Mouse (Mus musculus) right cerebral cortex, postnatal 14 days (tissue): ENCODE measurements around the gene Srrm1.
"Not testable (repeated sequence)": the region's sequence is repeated elsewhere in the genome, so short reads cannot be mapped to it uniquely, and the experiment has no call there.

Experiments
- DNase-seq: peaks from one replicate; pipeline ENCODE4 v3.0.0; 2022

Gene Srrm1

DNA sequence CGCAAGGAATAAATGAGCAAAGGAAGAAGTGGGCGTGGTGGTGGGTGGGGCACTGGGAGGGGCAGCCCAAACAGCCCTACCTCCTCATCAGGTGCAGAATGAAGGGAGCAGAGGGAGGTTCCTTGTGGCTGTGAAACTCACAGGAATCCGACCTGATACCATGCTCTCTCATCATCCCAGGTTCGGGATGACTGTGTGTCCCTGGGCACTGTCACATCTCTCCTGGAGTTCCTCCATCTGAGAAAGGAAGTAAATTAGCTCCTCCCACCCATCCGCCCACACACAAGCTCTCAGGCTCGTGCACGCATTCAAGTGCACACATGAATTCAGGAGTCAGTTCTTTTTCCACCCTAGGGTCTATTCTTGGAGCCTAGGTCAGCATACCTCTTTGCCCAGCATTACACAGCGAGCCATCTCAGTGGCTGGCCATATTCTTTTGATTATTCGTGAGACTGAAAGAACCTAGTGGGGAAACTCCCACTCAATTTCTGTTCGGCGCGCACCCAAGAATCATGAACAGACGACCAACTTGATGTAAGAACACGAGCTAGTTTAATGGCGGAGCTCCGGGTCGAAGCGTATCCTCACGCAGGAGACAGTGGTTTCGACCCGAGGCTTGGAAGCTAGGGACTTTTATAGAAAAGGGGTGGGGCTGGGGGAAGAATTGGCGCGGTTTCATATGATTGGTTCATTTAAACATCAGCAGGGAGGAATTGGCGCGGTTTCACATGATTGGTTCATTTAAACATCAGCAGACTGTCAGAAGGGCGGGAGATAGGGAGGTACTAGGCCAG lies 52.7 kb downstream of the Srrm1 start:
- DNase-seq, result no peak

DNA sequence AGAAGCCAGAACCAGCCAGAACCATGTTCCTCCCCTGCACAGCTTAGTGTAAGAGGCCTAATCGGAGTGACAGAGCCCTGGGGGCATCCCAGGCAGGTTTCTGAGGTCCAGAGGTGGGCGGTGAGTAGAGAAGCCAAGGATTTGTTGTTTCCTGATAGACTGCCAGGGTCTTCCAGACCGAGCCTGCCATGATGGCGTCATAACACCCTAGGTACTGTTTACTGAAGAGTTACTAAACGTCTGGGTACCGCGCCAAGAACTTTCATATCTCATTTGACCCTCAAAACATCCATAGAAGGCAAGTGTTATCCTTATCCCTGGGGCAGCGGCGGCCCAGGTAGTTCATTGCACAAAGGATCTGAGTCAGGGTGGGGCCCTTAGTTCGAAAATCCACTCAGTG lies 54.4 kb downstream of the Srrm1 start:
- DNase-seq, result no peak

DNA sequence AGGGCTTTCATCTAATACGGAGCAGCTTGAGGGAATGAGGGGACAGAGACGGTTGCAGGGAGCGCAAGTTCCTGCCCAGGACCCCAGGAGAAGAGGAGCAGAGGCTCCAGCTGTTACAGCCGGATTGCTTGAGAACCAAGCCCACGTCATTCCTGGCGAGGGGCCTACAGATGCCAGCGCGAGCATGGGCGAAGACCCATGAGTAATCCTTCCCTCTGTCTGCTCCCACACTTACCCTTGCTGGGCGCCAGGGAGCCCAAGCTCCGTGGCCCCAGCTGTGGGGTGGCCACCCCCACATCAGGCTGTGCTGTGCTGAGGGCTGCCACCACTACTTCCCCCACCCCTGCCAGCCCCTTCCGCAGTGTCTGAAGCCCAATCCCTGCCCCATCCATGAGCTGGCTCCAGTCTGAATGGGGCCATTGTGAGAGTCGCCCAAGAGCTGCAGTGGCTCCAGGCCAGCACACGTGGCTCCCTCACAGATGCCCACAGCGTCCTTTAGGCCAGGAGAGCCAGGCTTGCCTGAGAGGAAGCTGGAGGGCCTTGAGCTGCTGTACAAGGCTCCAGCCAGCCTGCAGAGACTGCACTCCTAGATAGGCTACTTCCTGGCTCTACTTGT lies 55.1 kb downstream of the Srrm1 start:
- peak; percentile 49 for DNase-seq

DNA sequence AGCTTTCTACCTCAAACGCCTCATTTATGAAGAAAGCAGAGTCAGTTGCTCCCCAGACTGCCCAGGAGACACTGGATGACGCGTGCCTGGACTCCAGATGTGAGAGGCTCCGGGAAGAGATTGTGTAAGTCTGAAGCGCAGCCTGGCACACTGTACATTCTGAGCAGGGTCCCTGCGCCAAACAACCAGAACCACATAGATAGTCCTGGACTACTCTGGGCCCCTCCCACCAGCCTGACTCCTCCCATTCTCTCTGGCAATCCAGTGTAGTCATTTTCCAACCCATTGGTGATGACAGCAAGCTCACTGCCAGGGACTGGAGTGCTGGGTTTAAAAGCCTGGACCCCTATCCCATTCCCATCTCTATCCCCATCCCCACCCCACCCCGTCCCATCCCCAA lies 56.0 kb downstream of the Srrm1 start:
- DNase-seq, result no peak

DNA sequence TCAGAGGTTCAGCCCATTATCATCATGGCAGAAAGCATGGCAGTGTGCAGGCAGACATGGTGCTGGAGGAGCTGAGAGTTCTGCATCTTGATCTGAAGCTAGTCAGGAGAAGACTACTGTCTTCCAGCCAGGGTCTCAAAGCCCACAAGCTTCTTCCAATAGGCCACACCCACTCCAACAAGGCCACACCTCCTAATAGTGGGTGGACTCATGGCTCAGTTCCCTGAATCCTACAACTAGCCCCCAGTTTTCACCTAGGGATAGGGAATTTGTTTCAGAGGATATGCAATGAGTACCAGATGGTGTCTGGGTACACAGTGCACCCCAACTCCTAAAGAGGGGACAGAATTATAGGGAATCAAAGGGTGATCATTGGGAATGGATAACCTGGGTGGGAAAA lies 56.6 kb downstream of the Srrm1 start:
- no peak for DNase-seq

DNA sequence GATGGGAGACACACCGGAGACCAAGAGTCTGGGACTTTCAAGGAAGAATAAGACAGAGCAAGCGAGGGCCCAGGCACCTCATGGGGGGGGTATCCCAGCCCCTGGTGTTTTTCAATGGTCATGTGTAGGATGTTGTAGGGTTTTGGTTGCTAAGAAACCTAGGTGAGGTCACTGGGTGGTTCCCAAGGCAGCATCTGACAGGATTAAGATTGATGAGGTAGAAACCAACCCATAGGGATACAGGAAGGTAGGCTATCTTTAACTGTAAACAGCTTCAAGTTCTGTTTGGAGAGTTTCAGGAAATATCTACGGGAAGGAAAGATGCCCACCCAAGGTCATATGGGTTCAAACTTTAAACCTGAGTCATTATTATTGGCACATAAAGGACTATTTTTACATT lies 59.3 kb downstream of the Srrm1 start:
- DNase-seq, result no peak

DNA sequence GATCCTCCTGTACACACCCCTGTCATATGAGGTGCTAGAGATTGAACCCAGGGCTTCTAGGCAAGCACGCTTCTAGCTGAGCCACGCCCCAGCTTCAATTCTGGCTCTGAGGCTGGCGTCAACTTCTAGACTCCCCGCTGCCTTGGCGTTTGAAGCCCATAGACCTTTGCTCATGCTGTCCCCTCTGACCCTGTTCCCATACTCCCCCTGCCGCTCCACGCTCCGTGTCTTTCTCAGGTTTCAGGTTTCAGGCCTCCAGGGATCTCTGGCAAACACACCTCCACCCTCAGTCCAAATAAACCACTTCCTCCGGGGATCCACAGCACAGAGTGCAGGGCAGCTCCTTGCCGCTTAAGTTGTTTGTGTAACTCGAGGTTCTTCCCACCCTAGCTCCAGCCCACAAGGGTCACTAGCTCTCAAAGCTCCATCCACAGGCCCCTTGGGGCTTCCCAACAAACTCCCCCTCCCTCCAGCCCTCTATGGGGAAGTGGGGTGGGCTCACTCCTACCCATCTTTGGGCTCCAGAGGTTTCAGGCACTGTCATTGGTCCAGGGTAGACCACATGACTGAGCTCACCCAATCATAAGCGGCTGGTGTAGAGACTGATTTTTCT lies 60.5 kb downstream of the Srrm1 start:
- DNase-seq, result no peak

DNA sequence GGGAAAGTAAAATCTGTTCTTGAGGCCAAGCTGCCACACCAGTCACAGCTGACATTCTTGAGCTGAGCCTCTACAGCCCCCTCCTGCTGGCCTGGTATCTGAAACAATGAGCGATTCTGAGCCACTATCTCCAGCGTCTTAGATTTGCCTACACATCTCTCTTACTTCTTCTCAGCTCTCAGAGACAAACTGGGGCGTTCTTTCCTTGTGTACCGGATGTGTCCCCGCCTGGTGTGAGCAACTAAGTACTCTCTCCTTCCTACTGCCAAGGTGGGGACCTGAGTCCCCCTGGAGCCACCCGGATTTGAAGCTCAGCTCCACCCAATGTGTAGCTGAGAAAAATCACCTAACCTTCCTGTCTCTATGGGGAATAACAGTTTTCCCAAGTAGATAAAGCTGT lies 61.3 kb downstream of the Srrm1 start:
- no peak for DNase-seq

DNA sequence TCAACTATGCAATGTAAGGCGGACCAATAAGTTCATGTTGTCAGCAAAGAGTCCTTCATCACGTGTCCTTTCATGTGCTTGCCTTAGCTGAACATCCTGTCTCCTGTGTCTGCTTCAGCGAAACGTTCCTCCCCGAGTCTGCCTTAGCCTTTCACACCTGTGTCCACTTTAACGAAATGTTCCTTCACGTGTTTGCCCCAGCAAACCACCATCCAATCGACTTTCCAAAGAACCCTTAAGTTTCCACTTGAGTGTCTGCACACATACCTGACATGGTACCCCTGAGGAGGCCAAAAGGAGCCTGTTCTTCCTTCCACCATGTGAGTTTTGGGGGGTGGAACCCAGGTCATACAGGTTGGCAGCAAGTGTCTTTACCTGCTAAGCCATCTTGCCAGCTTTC lies 61.9 kb downstream of the Srrm1 start:
- DNase-seq, result no peak

DNA sequence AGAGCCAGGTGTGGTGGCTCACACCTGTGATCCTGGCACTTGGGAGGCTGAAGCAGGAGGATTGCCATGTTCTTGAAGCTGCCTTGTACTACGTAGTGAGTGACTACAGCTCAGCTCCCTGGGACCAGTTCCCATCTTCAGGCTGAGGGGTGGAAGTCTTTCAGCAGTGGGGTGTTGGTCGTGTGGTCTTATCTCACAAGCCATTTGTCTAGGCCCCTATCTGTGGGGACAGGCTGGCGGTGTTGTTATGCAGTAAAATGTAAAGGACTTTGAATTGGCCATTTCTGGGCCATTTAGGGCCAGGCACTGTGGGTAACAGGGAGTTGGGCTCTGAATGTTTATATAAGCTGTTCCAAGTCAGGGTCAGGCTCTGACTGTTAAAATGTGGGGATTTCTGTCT lies 65.1 kb downstream of the Srrm1 start:
- no peak for DNase-seq

DNA sequence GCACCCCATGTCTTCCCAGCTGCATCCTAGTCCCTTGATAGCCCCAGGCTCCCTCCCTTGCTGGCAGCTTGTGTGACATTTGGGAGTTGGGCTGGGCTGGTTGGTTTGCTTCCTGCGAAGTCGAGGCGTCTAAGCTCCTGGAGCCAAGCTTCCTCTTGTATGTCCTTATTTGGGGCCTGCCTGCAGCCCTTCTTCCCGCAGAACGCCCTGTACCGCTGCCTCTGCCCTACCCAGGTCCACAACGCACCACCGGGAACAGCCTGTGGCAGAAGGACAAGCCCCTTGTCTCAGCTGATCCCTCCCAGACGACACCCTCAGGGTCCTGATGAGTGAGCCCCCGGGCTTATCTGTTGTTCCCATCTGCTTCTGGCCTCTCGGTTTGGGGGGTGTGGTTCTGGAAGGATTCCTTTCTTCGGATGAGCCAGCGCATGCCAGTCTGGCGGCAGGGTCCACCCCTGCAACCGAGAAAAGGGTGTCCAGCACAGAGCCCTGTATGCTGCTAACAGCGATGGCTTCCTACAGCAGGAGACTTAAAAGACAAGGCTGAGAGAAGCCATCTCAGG lies 66.2 kb downstream of the Srrm1 start:
- DNase-seq, result no peak

DNA sequence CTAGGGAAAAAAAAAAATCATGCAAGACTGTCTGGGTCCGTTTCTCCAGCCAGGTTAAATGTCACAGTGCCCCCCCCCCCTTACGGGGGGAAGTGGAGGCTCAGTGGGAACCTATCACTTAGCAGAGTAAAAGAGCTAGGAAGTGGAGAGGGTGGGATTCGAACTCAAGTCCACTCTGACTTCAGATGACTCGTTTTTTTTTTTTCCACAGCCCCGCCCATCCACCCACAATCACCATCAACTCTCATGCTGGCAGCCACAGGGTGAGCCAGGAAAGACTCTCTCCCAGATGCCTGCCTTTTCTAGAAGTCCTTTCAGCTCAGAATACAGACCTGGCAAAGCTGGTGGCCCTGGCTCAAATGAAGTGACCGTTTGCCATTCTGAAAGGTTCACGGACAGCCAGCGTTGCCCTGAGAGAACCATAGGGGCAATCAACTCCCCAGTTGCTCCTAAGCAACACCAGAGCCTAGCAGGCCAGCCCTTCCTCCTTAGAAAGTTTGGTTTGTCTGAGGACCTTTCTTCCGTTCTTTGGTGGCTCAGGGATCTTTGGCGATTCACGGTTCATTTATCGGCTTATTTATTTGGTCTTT lies 67.0 kb downstream of the Srrm1 start:
- DNase-seq, result no peak

DNA sequence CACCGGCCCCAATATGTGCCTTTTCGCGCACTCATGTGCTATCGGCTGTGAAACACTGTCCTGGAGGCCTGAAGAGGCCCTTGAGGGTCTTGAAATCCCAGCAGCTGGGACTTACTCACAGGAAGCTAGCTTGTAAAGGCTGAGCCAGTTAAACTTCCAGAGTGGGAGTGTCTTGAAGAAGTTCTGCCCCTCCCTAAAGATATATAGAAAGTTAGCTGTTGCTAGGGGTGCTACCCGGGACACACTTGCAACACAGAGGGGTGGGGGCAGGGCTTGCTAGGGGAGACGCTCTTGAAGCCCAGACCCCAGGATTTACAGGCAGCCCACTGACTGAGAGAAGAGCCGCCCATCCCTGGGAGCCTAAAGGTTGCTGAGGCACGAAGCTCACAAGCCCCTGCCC lies 67.7 kb downstream of the Srrm1 start:
- no peak for DNase-seq

DNA sequence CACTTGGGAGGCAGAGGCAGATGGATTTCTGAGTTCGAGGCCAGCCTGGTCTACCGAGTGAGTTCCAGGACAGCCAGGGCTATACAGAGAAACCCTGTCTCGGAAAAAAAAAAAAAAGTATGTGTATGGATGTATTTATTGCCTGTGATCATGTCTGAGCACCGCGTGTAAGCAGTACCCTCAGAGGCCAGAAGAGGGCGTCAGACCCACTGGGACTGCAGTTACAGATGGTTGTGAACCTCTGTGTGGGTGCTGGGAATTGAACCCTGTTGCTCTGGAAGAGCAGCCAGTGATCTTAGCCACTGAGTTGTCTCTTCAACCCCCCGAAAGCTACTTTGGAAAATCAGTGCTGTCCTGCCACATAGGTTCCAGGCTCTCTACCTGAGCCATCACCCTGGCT lies 69.2 kb downstream of the Srrm1 start:
- DNase-seq, result no peak

DNA sequence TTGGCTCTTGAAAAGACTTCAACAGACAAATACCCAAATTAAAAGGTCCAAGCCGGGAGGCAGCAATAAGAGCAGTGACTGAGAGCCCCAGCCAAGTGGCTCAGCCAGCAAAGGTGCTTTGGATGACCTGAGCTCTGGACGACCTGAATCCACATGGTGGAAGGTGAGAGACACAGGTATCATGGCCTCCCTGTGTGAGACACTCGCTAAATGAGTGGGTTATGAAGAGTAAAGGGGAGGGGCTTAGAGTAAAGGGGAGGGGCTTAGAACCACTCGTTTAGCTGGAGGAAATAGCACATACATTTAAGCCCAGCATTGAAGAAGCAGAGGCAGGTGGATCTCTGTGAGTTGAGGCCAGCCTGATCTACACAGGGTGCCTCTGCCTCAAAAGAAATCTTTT lies 69.7 kb downstream of the Srrm1 start:
- DNase-seq, result no peak

DNA sequence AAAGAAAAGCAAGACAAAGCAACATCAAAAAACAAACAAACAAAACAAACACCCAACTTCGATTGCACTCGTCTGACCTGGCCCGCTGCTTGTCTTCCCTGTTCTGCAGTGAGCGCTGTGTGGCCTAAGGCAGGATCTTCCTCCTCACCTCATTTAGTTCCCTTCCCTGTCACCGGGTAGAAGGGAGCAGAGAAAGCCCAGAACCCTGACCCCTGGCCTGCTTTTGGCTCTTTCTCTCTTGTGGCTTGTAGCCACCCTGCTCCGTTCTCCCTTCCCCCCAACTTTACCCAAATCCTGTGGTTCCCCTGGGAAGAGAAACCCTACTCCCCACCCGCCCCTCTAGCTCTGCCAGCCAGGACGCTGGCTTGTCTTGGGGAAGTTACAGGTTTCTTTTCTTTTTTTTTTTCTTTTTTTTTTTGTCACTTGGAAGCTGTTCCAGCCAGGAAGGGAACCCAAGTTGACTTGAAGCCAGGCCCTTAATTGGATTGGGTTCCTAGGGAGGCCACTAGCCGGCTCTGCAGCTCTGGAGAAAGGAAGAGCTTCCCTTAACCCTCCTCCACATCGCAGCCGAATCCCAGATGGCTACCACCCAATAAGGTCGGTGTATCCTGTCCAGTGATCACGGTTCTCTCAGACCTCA lies 70.3 kb downstream of the Srrm1 start:
- no peak for DNase-seq

DNA sequence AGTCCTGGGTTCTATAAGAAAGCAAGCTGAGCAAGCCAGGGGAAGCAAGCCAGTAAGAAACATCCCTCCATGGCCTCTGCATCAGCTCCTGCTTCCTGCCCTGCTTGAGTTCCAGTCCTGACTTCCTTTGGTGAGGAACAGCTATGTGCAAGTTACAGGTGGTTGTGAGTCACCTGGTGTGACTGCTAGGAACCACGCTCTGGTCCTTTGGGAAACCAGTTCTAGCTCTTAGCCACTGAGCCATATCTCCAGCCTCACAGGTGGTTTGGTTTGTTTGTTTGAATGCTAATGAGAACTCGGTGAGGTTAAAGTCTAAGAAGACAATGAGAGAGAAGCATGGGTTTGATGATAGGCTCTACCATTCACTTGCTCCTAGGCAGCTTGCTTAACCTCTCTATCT lies 73.1 kb downstream of the Srrm1 start:
- DNase-seq, result not testable (repeated sequence)

DNA sequence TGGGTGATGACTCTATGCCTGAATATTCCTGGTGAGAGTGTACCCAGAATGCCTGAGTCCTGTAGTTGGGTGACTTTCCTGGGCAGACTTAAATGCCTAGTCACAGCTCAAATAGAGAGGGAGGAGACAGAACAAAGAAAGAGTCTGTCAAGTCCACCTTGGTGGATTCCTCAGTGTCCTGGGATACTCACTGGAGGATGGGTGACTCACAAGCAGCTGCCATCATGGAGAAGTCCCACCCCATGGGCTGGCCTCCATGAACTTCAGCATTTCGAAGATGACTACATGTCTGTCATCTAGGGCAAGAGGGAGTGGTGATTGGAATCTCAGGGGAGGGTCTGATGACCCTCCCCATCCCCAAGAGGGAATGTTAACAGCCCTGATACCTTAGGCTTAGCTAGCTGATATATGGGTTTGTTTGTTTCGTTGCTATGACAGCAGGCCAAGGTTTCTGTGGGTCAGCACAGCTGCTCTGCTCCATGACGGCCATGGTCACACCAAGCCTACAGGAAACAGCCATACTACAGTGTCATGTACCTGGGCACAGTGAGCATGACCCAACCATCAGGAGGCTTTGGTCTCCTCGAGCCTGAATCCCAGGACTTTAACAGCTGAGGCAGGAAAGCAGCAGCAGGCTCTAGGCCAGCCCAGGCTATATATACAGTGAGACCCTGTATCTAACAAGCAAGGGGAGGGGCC lies 76.3 kb downstream of the Srrm1 start:
- no peak for DNase-seq

DNA sequence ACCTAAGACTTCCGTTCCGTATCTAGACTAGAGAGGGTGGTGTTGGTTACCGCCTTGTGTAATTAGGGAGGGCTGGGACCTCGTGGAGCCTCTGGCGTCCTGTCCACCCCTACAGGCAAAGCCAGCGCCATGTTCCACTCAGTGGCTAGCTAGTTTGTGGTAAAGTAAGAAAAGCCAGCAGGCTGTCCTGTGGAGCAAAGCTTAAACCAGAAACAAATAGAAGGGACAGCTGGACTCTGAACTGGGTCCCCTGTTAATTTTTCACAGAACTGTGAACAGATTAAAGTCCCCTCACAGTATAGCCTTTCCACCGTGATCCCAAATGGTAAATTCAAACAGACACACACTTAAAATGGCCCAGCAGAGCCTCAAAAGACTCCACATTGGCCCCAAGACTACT lies 78.4 kb downstream of the Srrm1 start:
- DNase-seq, result no peak

DNA sequence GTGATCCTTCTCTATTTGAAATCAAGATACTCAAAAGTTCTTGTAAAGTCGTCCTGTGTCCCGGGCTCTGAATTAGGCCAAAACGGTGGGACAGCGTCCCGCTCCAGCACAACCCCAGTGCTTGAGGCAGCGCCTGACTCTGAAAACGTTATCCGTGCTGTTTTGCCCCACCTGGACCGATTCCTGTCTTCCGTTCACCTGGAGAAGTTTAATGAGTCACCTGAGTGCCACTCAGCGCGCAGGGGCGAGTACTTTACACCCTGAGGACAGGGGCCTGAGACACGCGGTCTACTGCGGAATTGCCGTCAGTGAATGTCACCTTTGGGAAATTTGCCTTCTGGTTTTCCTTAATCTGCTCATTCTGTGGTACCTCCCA lies 79.8 kb downstream of the Srrm1 start:
- DNase-seq, result no peak

DNA sequence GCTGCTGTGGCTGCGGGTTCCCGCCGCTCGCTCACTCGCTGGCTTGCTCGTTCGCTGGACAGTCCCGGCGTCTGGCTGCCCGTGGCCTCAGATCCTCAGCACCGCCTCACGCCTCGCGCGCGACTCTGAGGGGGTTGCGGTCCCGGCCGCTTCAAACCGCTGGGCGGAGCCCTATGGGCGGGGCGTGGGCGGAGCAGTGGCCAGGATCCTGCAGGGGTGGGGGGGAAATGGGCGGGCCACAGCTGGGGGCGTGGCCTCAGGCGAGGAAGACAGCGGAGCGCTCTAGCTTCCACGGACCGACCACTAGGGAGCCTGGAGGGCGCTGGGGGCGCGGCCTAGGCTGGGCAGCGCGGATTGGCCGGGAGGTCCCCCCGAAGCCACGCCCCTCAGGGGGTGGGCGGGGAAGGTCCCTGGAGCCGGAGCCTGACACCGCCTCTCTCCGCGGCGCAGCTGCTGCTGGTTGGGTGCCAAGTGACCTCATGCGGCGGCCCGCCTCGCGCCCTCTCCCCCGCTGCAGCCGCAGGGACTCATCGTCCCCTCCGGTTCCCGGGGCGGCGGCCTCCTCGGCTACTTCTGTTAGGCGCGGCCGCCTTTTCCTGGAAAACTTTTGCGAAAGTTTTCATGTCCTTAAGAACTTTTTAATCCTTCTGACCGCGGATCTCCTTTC lies 80.3 kb downstream of the Srrm1 start, which contains the start of gene Clic4:
Clic4 (minus strand) TSS at position 175 of the 667 bp plus-strand sequence.
- peak; percentile 93 for DNase-seq
